Mouse (Mus musculus) embryo, embryonic 11 days (tissue): ENCODE results near the gene Mrps11.

Experiments used
- DNase-seq: peaks from one replicate; pipeline ENCODE4 v3.0.0-alpha.2; 2015

Gene Mrps11

DNA sequence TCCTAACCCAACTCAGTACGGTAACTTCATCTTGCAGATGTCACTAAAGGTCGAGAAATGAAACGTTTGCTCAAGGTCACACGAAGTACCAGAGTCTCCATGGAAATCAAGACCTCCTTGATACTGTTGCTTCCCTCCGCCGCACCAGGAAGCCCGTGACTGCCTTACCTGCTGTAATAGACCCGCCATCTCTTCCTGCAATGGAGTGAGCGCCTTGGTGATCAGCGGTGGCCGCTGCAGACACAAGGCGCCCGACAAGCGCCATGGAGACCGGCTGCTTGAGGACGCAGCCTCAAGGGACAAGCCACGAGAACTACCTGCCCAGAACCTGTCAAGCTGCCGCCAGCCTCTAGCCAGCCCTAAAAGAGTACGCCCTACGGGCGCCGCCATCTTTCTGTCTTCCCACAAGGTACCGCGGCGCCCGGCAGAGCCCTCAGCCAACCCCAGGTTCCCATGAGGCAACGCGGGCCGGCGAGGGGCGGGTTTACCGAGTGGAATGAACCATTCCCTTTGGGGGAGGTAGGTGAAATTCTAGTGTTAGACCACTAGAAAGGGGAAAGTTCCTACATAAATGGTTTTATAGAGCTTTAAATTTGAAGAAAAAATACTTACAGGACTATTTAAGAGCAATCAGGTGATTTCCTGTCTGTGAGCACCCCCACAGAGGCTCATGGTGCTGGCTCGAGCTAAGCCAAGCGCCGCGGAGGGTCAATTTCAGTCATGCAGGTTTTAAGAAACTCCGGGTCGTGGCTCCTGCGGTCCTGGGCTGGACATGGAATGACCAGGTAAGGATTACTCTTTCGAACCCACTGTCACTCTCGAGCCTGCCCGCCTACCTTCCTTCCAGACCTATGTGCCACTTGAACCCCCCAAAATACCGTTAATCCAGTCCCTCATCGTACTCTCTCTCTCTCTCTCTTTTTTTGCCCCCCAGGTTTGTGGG, at the start of gene Mrps11, which contains the start of gene Mrpl46:
Gene Mrps11 (plus strand): TSS at position 481 of the 943 bp plus-strand sequence.
Gene Mrpl46 (minus strand): TSS at position 893 of the 943 bp plus-strand sequence.
- DNase-seq = peak; percentile 95

DNA sequence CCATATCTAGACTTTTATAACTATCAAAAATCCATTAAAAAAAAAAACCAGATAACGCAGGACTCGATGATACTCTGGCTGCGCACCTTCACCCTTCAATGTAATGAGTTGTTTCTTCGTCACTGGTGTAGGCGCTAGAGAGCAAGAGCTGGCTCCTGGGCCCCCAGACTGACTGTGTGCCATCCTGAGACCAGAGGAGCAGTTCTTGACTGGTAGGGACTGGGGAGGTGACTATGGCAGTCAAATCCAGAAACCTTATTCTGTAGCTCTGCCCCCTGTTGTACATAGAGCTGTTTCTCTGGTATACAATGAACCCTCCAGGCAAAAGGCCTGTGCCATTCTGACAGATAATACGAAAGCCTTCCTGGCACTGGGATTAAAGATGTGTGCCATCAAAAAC, 45.7 kb upstream of the Mrps11 start:
- DNase-seq = no peak

GRCm38 (mm10) chr7:78737614-78738210, 45.2 kb upstream of the Mrps11 start, which contains the start of gene Ntrk3:
Ntrk3 (minus strand) TSS chr7:78738012.
- DNase-seq = no peak

- DNase-seq = no peak
These were observed 43.4 kb upstream of the Mrps11 start for GRCm38 (mm10) chr7:78739351-78740000.

GRCm38 (mm10) chr7:78743731-78744385, 39.1 kb upstream of the Mrps11 start:
- DNase-seq = no peak

DNA sequence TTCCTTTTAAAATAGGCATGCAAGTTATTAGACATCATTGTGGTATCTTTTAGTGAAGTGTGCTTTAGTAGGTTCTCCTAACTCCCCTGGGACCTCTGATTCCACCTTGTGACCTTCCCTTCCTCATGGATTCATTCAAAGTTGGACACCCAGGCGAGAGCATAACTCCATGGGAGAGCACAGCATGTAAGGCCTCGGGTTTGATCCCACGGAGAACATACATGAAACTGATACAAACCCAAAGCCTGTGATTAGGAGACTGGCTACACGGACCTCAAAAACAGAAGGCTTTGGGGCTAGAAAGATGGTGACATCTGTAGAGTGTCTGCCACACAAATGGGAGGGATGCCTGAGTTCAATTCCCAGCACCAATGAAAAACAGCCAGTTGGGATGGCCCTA, 30.0 kb upstream of the Mrps11 start:
- no peak for DNase-seq

DNA sequence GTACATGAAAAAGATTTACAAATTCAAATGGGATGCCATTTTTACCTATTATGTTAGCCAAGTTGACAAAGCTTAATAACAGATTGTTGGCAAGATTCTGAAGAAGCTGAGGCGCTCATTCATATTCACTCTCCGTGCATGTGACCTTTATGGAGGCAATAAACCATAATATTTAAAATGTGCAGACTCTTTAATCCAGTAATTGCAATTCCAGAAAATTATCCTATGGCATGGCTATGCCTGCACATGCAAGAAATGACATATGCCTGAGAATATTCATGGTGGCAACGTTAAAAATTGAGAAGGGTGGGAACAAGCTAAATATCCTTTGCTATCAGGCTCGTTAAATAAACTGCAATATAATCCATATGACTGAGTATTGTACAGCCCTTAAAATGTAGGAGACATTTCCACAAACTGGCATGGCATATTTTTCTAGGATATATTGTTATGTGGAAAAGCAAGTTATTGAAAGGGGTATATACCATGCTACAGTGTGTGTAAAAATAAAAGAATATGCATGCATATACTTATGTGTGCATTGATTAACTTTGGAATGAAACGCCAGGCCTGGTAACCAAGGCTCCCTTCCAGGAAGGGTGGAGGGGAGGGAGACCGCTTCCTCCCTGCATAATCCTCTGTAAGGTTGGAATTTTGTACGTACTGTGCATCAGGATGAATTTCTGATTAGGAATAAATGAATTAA, 29.0 kb upstream of the Mrps11 start:
- no peak for DNase-seq

- no peak for DNase-seq
These were observed 28.4 kb upstream of the Mrps11 start for GRCm38 (mm10) chr7:78754458-78755000.

GRCm38 (mm10) chr7:78763801-78764200, 19.1 kb upstream of the Mrps11 start:
- no peak for DNase-seq

GRCm38 (mm10) chr7:78765215-78765631, 17.7 kb upstream of the Mrps11 start:
- no peak for DNase-seq

- DNase-seq = peak; percentile 88
These were observed 16.8 kb upstream of the Mrps11 start for GRCm38 (mm10) chr7:78766019-78766683.

- DNase-seq = no peak
These were observed 14.9 kb upstream of the Mrps11 start for GRCm38 (mm10) chr7:78767929-78768531.

GRCm38 (mm10) chr7:78769075-78769652, 13.8 kb upstream of the Mrps11 start:
- DNase-seq = no peak

DNA sequence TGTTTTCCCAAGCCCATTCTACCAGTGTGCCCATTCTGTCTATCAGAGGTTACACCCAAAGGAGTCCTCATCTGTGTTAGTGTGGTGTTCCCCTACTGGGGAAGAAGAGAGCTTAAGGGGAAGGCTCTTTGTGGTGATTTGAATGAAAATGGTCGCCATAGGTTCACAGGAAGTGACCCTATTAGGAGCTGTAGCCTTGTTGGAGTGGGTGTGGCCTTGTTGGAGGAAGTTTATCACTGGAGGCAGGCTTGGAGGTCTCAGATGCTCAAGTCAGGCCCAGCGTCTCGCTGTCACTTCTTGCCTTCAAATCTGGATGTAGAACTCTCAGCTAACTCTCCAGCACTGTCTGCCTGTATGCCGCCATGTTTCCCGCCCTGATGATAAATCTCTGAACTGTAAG, 12.0 kb upstream of the Mrps11 start:
- no peak for DNase-seq

GRCm38 (mm10) chr7:78778741-78779140, 4.2 kb upstream of the Mrps11 start:
- DNase-seq = no peak

- no peak for DNase-seq
These were observed 3.0 kb downstream of the Mrps11 start for GRCm38 (mm10) chr7:78785906-78786305.

DNA sequence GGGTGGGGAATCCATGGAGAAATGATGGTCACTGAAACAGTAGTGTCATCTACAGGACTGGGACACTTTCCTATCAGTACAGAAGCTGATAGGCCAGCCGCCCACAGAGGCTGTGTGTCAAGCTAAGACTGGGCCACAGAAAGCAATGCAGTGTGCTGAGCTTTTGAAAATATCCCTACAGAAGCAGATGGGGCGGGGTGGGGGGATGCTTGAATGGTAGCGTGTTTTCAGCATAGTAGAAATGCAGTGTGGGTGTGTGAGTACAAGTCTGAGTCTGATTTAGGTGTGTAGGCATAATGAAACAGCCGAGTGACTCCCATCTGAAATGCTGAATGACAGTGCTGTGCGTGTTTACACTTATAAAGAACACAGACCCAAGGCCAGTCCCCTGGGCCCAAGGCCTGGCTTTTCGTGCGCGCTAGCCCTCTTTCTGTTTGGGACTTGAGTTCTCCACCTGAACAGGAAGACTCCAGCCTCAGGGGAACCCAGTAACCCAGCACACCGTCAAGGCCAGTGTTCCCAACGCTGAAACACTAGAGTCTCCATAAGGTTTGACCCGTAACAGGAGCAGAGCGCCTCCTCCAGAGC, 5.0 kb downstream of the Mrps11 start:
- DNase-seq = no peak

DNA sequence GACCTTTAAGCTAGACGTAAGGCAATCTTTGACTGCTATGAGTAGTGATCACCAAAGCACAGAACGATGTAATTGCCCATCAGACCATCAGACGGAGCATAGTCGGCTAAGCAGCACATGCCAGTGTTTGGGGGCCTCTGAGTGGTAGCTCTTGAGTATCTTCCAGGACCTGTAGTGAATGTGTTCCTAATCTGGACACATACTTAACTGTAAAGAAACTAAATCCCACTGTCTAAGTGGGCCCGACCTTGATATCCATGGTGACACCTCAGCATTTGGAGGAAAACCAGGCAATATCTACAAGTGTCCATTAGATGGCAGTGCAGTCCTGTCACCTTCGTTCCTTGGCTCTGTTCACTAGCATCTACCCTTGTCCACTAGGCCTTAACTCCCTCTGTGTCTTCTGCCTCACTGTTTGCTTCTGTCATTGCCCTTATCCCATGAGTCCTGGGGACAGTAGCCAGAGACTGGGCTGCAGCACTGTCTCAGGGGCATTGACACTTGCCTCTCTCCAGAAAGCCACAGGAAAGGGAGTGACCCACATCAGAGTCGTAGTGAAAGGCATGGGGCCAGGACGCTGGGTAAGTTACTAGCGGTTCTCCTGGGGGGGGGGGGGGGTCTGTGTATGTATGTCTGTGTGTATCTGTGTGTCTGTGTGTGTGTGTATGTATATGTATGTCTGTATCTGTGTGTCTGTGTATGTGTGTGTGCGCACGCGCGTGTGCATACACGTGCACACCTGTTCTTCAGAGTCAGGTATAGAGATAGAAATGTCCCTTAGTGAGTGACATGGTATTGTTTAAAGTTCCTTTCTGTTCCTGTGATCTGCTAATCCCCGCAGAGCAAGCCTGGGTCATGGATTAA, 8.7 kb downstream of the Mrps11 start:
- DNase-seq = peak; percentile 76
